Mouse (Mus musculus) heart, embryonic 13.5 days (tissue): ENCODE results near the gene Myh2. TPM values are rescaled to one million over a fixed set of nuclear protein-coding genes. Genes with fewer than 3 reads are reported as not detected.

ENCODE experiments used
- ATAC-seq: fragments of 200-750 bp; cut with Nextera tagmentation; 2 replicates; pipeline ENCODE4 v1.8.0; 2017; ENCODE audit warnings: moderate TSS enrichment; ENCODE audit not compliant: insufficient number of reproducible peaks, low FRiP score, low TSS enrichment; ENCODE audit errors: extremely low read depth
- H3K27ac ChIP-seq: fragments of 300-500 bp; sonication (generic); replicated peaks from 2 replicates; pipeline ENCODE4 v1.5.1; 2015; ENCODE audit warnings: moderate library complexity, mild to moderate bottlenecking, inconsistent platforms
- H3K27me3 ChIP-seq: fragments of 300-500 bp; sonication (generic); replicated peaks from 2 replicates; pipeline ENCODE4 v1.6.1; 2015; ENCODE audit warnings: mild to moderate bottlenecking, inconsistent platforms
- H3K36me3 ChIP-seq: fragments of 300-500 bp; sonication (generic); 2 replicates; pipeline ENCODE4 v1.6.1; 2015; ENCODE audit warnings: mild to moderate bottlenecking, inconsistent platforms
- H3K4me1 ChIP-seq: fragments of 300-500 bp; sonication (generic); 2 replicates; pipeline ENCODE4 v1.6.1; 2015; ENCODE audit warnings: inconsistent platforms
- H3K4me2 ChIP-seq: fragments of 300-500 bp; sonication (generic); 2 replicates; pipeline ENCODE4 v1.6.1; 2015; ENCODE audit warnings: inconsistent platforms, mild to moderate bottlenecking, moderate library complexity
- H3K4me3 ChIP-seq: fragments of 300-500 bp; sonication (generic); 2 replicates; pipeline ENCODE4 v1.5.1; 2015; ENCODE audit warnings: moderate library complexity, mild to moderate bottlenecking, inconsistent platforms
- H3K9ac ChIP-seq: fragments of 300-500 bp; sonication (generic); 2 replicates; pipeline ENCODE4 v1.6.1; 2015; ENCODE audit warnings: inconsistent platforms, mild to moderate bottlenecking, moderate library complexity
- H3K9me3 ChIP-seq: fragments of 300-500 bp; sonication (generic); 2 replicates; pipeline ENCODE4 v1.6.1; 2016; ENCODE audit warnings: inconsistent platforms
- WGBS: fragments of 180-500 bp; shearing (Covaris S2); methylation state at CpG from one replicate; pipeline ENCODE4 v1.1.7; 2015; ENCODE audit warnings: mixed read lengths; 5-methylcytosine and 5-hydroxymethylcytosine counted together
- polyA plus RNA-seq: library from polyadenylated mRNA; unstranded; fragments of >200 nt; fragmentation: Nextera tagmentation; extraction: Ambion mirVana; gene quantifications from 2 replicates; pipeline ENCODE4 v1.2.1, GENCODE M21; 2015

The Myh2 gene
- not detected in 2 replicates for polyA plus RNA-seq

DNA sequence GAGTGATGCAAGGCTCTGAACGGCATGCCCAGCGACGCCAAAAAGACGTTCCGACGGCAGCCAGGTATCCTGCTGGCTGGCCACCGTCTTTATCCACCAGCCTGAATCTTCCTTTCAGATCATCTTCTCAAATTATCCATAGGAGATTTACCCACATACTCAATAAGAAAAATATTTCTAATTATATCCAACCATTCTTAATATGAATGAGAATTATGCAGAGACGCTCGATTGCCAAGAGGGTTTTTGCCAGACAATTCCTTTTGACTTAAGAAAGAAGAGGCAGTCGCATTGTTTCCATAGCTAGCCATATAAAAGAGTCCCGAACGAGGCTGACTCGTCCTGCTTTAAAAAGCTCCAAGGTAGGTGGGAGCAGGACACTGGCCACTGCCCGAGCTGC, at the start of gene Myh2:
Gene Myh2 (plus strand): TSS at position 301 of the 400 bp plus-strand sequence.
- no peak within 1 kb of the TSS for H3K27ac ChIP-seq
- ATAC-seq, result no peak
- no peaks in the 10 kb centered on the region for H3K9me3 ChIP-seq
- no peak within 1 kb of the TSS for H3K4me3 ChIP-seq
- H3K9ac ChIP-seq, result no peak within 1 kb of the TSS
- no peaks in the 10 kb centered on the region for H3K36me3 ChIP-seq
- H3K4me1 ChIP-seq, result peaks cover 3% of the 10 kb centered on the region; the same call in 1 of the 2 replicates
- H3K27me3 ChIP-seq, result no peaks in the 10 kb centered on the region
- H3K4me2 ChIP-seq, result no peak within 1 kb of the TSS
- 76% methylated on average over 14 of the region's 14 CpGs for WGBS

DNA sequence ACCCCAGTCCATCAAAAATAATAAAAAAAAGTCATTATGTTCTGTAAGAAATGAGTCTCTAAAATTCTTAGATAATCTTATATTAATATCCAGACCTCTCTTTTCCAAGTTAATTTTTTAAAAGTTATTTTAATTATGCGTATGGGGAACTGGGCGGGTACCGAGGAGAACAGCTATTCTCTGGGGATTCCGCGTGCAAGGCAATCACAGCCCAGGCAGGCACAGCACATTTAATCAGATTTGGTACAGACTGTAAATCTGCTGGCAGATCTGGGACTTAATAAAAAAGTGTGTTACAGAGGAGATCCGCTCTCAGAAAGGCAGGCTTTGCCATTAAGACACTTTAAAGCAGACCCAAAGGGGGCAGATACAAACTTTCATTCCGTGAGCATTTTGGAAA, 45.9 kb upstream of the Myh2 start:
- Histone ChIP-seq H3K9me3 (0 out of 2 replicates have a peak, but pooled peaks cover 5% of the 10 kb centered on the region), H3K36me3 (no peaks in the 10 kb centered on the region), H3K27ac (no peak overlapping the region), H3K9ac (no peak overlapping the region), H3K4me3 (no peak overlapping the region), H3K4me1 (no peaks in the 10 kb centered on the region), H3K27me3 (no peaks in the 10 kb centered on the region; the same call in 1 of the 2 replicates), H3K4me2 (no peak overlapping the region)
- WGBS, result 84% methylated on average over 7 of the region's 7 CpGs
- no peak for ATAC-seq

DNA sequence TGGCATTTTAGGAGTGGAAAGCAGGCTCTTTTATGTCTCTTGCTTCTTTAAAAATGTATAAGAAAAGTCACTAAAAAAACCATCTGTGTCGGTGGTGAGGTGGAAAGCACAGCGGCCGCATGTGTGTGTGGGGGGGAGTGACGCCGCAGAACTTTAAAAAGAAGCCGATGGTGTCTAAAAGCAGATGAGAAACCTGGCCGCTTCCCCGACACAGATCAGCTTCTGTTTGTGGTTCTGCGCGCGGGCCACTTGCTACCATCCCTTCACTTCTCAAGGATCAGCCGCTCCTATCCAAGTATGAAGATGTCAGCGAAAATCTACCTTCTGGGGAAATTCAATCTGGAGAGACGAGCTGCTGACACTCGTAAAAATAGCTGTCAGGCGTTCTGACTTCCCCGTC, 45.5 kb upstream of the Myh2 start:
- Histone ChIP-seq H3K9ac (no peak overlapping the region), H3K36me3 (no peaks in the 10 kb centered on the region), H3K4me1 (no peaks in the 10 kb centered on the region), H3K27ac (no peak overlapping the region), H3K27me3 (no peaks in the 10 kb centered on the region; the same call in 1 of the 2 replicates), H3K9me3 (0 out of 2 replicates have a peak, but pooled peaks cover 5% of the 10 kb centered on the region), H3K4me3 (no peak overlapping the region), H3K4me2 (no peak overlapping the region)
- no peak for ATAC-seq
- 69% methylated on average over 17 of the region's 17 CpGs for WGBS

DNA sequence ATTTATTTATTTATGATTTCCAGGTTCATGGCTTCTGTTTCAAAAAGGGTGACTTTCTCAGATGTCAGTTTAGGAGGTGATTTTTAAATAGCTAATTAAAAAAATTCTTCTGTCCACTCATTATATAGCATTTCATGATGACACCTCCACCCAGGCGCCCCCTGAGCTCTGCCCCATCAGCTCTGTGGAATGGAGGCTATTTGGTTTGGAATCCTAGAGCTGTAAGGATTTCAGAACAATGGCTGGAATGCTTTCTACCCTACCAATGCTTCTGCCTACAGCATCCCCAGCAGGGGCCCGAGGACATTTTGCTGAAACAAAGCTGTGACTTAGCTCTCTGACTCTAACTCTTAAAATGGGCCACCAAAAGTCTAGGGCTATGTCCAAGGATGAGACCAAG, 37.3 kb upstream of the Myh2 start:
- H3K4me1 ChIP-seq, result no peaks in the 10 kb centered on the region

GRCm38 (mm10) chr11:67134654-67135053, 36.2 kb upstream of the Myh2 start:
- Histone ChIP-seq H3K4me1 (no peaks in the 10 kb centered on the region), H3K4me3 (no peak overlapping the region), H3K4me2 (no peak overlapping the region), H3K27ac (no peak overlapping the region), H3K36me3 (no peaks in the 10 kb centered on the region), H3K9me3 (no peaks in the 10 kb centered on the region), H3K27me3 (no peaks in the 10 kb centered on the region), H3K9ac (no peak overlapping the region)
- no peak for ATAC-seq
- whole genome bisulfite sequencing, result 70% methylated on average over 6 of the region's 6 CpGs

More for the DNA sequence above, 37.3 kb upstream of the Myh2 start:
- Histone ChIP-seq H3K9ac (no peak overlapping the region), H3K9me3 (no peaks in the 10 kb centered on the region), H3K27me3 (no peaks in the 10 kb centered on the region), H3K27ac (no peak overlapping the region), H3K4me3 (no peak overlapping the region), H3K4me2 (no peak overlapping the region), H3K36me3 (no peaks in the 10 kb centered on the region)
- WGBS, result 72% methylated on average over 2 of the region's 2 CpGs
- no peak for ATAC-seq

- Histone ChIP-seq H3K27me3 (no peaks in the 10 kb centered on the region), H3K36me3 (no peaks in the 10 kb centered on the region), H3K4me2 (no peak overlapping the region), H3K9me3 (no peaks in the 10 kb centered on the region), H3K9ac (no peak overlapping the region), H3K4me1 (no peaks in the 10 kb centered on the region), H3K27ac (no peak overlapping the region), H3K4me3 (no peak overlapping the region)
- WGBS, result 80% methylated on average over 2 of the region's 2 CpGs
- no peak for ATAC-seq
Observed at GRCm38 (mm10) chr11:67135532-67135931, 35.3 kb upstream of the Myh2 start.

- 63% methylated on average over 8 of the region's 8 CpGs for WGBS
- no peak overlapping the region for H3K4me2 ChIP-seq
- no peaks in the 10 kb centered on the region for H3K27me3 ChIP-seq
- no peak overlapping the region for H3K4me3 ChIP-seq
- no peaks in the 10 kb centered on the region for H3K4me1 ChIP-seq
- H3K9ac ChIP-seq, result no peak overlapping the region
- no peak for ATAC-seq
- no peaks in the 10 kb centered on the region for H3K9me3 ChIP-seq
- no peak overlapping the region for H3K27ac ChIP-seq
- H3K36me3 ChIP-seq, result no peaks in the 10 kb centered on the region
Observed at GRCm38 (mm10) chr11:67139556-67139955, 31.3 kb upstream of the Myh2 start.

GRCm38 (mm10) chr11:67140175-67140574, 30.7 kb upstream of the Myh2 start:
- no peaks in the 10 kb centered on the region for H3K9me3 ChIP-seq
- H3K27ac ChIP-seq, result no peak overlapping the region
- 70% methylated on average over 5 of the region's 5 CpGs for WGBS
- no peak overlapping the region for H3K4me3 ChIP-seq
- H3K4me1 ChIP-seq, result no peaks in the 10 kb centered on the region
- H3K9ac ChIP-seq, result no peak overlapping the region
- no peaks in the 10 kb centered on the region for H3K36me3 ChIP-seq
- H3K4me2 ChIP-seq, result no peak overlapping the region
- no peak for ATAC-seq
- H3K27me3 ChIP-seq, result no peaks in the 10 kb centered on the region

- ATAC-seq, result no peak
- 54% methylated on average over 6 of the region's 6 CpGs for WGBS
- H3K9me3 ChIP-seq, result no peaks in the 10 kb centered on the region
- H3K4me2 ChIP-seq, result no peak overlapping the region
- no peak overlapping the region for H3K4me3 ChIP-seq
- H3K4me1 ChIP-seq, result no peaks in the 10 kb centered on the region
- H3K27me3 ChIP-seq, result no peaks in the 10 kb centered on the region
- H3K9ac ChIP-seq, result no peak overlapping the region
- H3K36me3 ChIP-seq, result no peaks in the 10 kb centered on the region
- no peak overlapping the region for H3K27ac ChIP-seq
Observed at GRCm38 (mm10) chr11:67141031-67141430, 29.8 kb upstream of the Myh2 start.

GRCm38 (mm10) chr11:67142047-67142446, 28.8 kb upstream of the Myh2 start:
- ATAC-seq, result no peak
- H3K4me3 ChIP-seq, result no peak overlapping the region
- H3K4me2 ChIP-seq, result no peak overlapping the region
- H3K27ac ChIP-seq, result no peak overlapping the region
- WGBS, result 67% methylated on average over 4 of the region's 4 CpGs
- no peaks in the 10 kb centered on the region for H3K27me3 ChIP-seq
- H3K9me3 ChIP-seq, result no peaks in the 10 kb centered on the region
- H3K36me3 ChIP-seq, result no peaks in the 10 kb centered on the region
- H3K9ac ChIP-seq, result no peak overlapping the region
- H3K4me1 ChIP-seq, result no peaks in the 10 kb centered on the region

DNA sequence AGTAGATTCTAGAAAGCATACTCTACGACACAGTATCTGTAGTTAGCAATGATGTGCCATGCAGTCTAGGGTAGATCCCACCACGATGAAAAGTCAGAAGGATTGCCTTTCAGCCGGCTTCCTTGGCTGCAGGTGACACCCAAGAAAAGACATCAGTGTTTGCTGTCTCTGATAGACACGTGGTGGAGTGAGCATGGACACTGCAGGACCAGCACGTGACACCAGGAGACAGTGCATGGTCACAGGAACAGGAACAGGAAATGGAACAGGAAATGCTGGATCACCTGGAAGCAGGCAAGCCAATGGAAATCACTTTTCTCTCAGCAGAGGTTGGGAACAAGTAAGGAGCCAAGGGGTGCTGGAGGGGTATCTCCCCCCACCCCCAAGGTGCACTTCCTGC, 27.8 kb upstream of the Myh2 start:
- H3K4me1 ChIP-seq, result no peaks in the 10 kb centered on the region
- H3K27ac ChIP-seq, result no peak overlapping the region
- H3K4me2 ChIP-seq, result no peak overlapping the region
- ATAC-seq, result no peak
- WGBS, result 71% methylated on average over 5 of the region's 5 CpGs
- no peaks in the 10 kb centered on the region for H3K27me3 ChIP-seq
- no peak overlapping the region for H3K4me3 ChIP-seq
- H3K9ac ChIP-seq, result no peak overlapping the region
- H3K36me3 ChIP-seq, result no peaks in the 10 kb centered on the region
- no peaks in the 10 kb centered on the region for H3K9me3 ChIP-seq

GRCm38 (mm10) chr11:67143863-67144498, 26.8 kb upstream of the Myh2 start:
- Histone ChIP-seq H3K27ac (no peak overlapping the region), H3K36me3 (no peaks in the 10 kb centered on the region), H3K9me3 (no peaks in the 10 kb centered on the region), H3K9ac (no peak overlapping the region), H3K4me1 (no peaks in the 10 kb centered on the region), H3K4me2 (no peak overlapping the region), H3K4me3 (no peak overlapping the region), H3K27me3 (no peaks in the 10 kb centered on the region)
- ATAC-seq, result no peak
- 78% methylated on average over 4 of the region's 4 CpGs for WGBS
